Mouse (Mus musculus) lung, adult 2 months (tissue): ENCODE data around the gene Acsbg1.

Experiments used
- CTCF ChIP-seq: fragments of 200-500 bp; IDR thresholded peaks from 2 replicates; pipeline ENCODE4 v1.5.1; 2011; ENCODE audit warnings: mild to moderate bottlenecking, low read length, control low read depth; ENCODE audit not compliant: insufficient read depth
- POLR2A ChIP-seq: fragments of 200-500 bp; IDR thresholded peaks from 2 replicates; pipeline ENCODE4 v1.6.1; 2011; ENCODE audit warnings: low read depth, mild to moderate bottlenecking, control low read depth, low read length, borderline replicate concordance; ENCODE audit errors: extremely low read depth

- TF ChIP-seq CTCF, result no peak
- no peak for TF ChIP-seq POLR2A
These were observed 73.8 kb downstream of the Acsbg1 start for GRCm38 (mm10) chr9:54587863-54588262.
